15 mouse cellular contexts compared by ENCODE assay signal in genomic region chr1:135929876-135930275, GRCm38 (mm10). TPM values are rescaled to one million over a fixed set of nuclear protein-coding genes. Genes with fewer than 3 reads are reported as not detected.
DNase-seq lines count a peak whose midpoint lies in the region; ATAC-seq lines count a peak whose summit lies in the region.
"Had no signal": no experiment of that assay in that cellular context is flagged by ENCODE, and none has a peak within 500 bp of the region (broad histone marks: within the 10 kb centered on the region; RNA-seq: fewer than 3 reads in every experiment).

No protein-coding gene starts in this region.

- no peak for ATAC-seq in CD4-positive, CD25-positive, alpha-beta regulatory T cell, adult 4 months
- ATAC-seq: inflammation-experienced regulatory T-cells, adult 6 months had no signal

- DNase-seq in CD4-positive, CD25-positive, alpha-beta regulatory T cell, adult 2 months (ENCODE audit: low read depth, low spot score) = peak; percentile 14
- peak; percentile 20 for DNase-seq in layer of hippocampus, adult 11-12 months (ENCODE audit: low spot score)
- DNase-seq in layer of hippocampus, postnatal 14 days (ENCODE audit: low spot score in 2 of 2) = no peak
- peak; percentile 65 for DNase-seq in Muller cell, postnatal 12 days (ENCODE audit: inconsistent ontology term)
- peak; percentile 24 for DNase-seq in right cerebral cortex, adult 18-20 months
- no peak for DNase-seq in thymus, adult 18-20 months
- DNase-seq in cerebellum, adult 8-10 months = no peak
- DNase-seq: cerebellum, adult 9-10 months; gastrocnemius, postnatal 25 days; kidney, postnatal 36 days; left cerebral cortex, postnatal 4 days; lung, adult 2 months had no signal

RNA-seq across cellular contexts. Expression of gene Pkp1, which starts 10.9 kb away (rescaled TPM):
- not detected for polyA plus RNA-seq in CD4-positive, CD25-positive, alpha-beta regulatory T cell, adult 4 months (2017; shearing (Covaris generic))
- under 1 TPM in 1 of 2 experiments, not detected in 1; 0.16 TPM for total RNA-seq in layer of hippocampus, postnatal 14 days (2021)
- total RNA-seq: adrenal gland, postnatal 4 days had no signal
- polyA plus RNA-seq: inflammation-experienced regulatory T-cells, adult 6 months had no signal

Comparison
In these comparisons a context has a peak if more than half of its experiments do, and no peak if none do; other contexts are left out.
1. DNase-seq: peak in CD4-positive, CD25-positive, alpha-beta regulatory T cell, adult 2 months (single experiment), layer of hippocampus, adult 11-12 months (single experiment), Muller cell, postnatal 12 days (single experiment) and right cerebral cortex, adult 18-20 months (single experiment); none in layer of hippocampus, postnatal 14 days (0 of 2), thymus, adult 18-20 months (0 of 2) and cerebellum, adult 8-10 months (single experiment).